14 mouse cellular contexts compared by ENCODE assay signal in genomic region chr1:25832260-25832659, GRCm38 (mm10). TPM values are rescaled to one million over a fixed set of nuclear protein-coding genes. Genes with fewer than 3 reads are reported as not detected.
DNase-seq lines count a peak whose midpoint lies in the region; ATAC-seq and TF ChIP-seq lines count a peak whose summit lies in the region.
"Had no signal": no experiment of that assay in that cellular context is flagged by ENCODE, and none has a peak within 500 bp of the region (broad histone marks: within the 10 kb centered on the region; RNA-seq: fewer than 3 reads in every experiment).

No protein-coding gene starts in this region.

- no peak overlapping the region for H3K4me3 ChIP-seq in gastrocnemius, adult 2 months
- H3K4me3 ChIP-seq in forebrain, embryonic 16.5 days (replicated peaks; ENCODE audit: low read length) = peak overlapping the region; percentile 24
- peak overlapping the region; percentile 67 for H3K4me3 ChIP-seq in hindbrain, embryonic 16.5 days (ENCODE audit: low read length)
- H3K4me3 ChIP-seq in neural tube, embryonic 12.5 days = no peak overlapping the region
- H3K4me3 ChIP-seq: heart, embryonic 13.5 days; liver, embryonic 12.5 days had no signal

- ATAC-seq in forebrain, embryonic 16.5 days = no peak
- no peak for ATAC-seq in hindbrain, embryonic 16.5 days
- no peak for ATAC-seq in neural tube, embryonic 12.5 days (ENCODE audit: low FRiP score, low read depth)
- ATAC-seq: activated CD4-positive, CD25-positive, alpha-beta regulatory T cell, adult 4 months; liver, embryonic 12.5 days had no signal

- 38% methylated on average over 6 of the region's 6 CpGs for WGBS in forebrain, embryonic 16.5 days
- 19% methylated on average over 6 of the region's 6 CpGs for WGBS in hindbrain, embryonic 16.5 days
- 27% methylated on average over 6 of the region's 6 CpGs for WGBS in neural tube, embryonic 12.5 days

- no peaks in the 10 kb centered on the region for H3K36me3 ChIP-seq in forebrain, embryonic 16.5 days (ENCODE audit: control insufficient read depth, insufficient read depth)
- H3K36me3 ChIP-seq in hindbrain, embryonic 16.5 days (ENCODE audit: control insufficient read depth, insufficient read depth, low read length) = no peaks in the 10 kb centered on the region
- H3K36me3 ChIP-seq in neural tube, embryonic 12.5 days = no peaks in the 10 kb centered on the region
- H3K36me3 ChIP-seq: heart, embryonic 13.5 days; liver, embryonic 12.5 days had no signal

- intact Hi-C loops in gastrocnemius, adult 2 months (cut with DNase I) = no loop called here
- intact Hi-C loops in gastrocnemius, postnatal 14 days (cut with DNase I; ENCODE audit: low total_unique reads) = no loop called here

- peak overlapping the region; percentile 40 for H3K4me2 ChIP-seq in forebrain, embryonic 16.5 days (ENCODE audit: low read length)
- peak overlapping the region; percentile 84 for H3K4me2 ChIP-seq in hindbrain, embryonic 16.5 days (ENCODE audit: low read length)
- H3K4me2 ChIP-seq in neural tube, embryonic 12.5 days (replicated peaks) = peak overlapping the region; percentile 69
- H3K4me2 ChIP-seq: heart, embryonic 13.5 days; liver, embryonic 12.5 days had no signal

- TF ChIP-seq CTCF in gastrocnemius, adult 2 months (IDR thresholded peaks at IDR 0.05) = no peak

- no peaks in the 10 kb centered on the region for H3K27me3 ChIP-seq in forebrain, embryonic 16.5 days (replicated peaks; ENCODE audit: control insufficient read depth, insufficient read depth, low read length)
- no peaks in the 10 kb centered on the region for H3K27me3 ChIP-seq in hindbrain, embryonic 16.5 days (replicated peaks; ENCODE audit: control insufficient read depth, insufficient read depth, low read length)
- no peaks in the 10 kb centered on the region for H3K27me3 ChIP-seq in neural tube, embryonic 12.5 days (replicated peaks)

- H3K4me1 ChIP-seq in forebrain, embryonic 16.5 days (replicated peaks; ENCODE audit: control insufficient read depth, insufficient read depth, low read length) = peaks cover 9% of the 10 kb centered on the region
- no peaks in the 10 kb centered on the region; the same call in 1 of the 2 replicates for H3K4me1 ChIP-seq in hindbrain, embryonic 16.5 days (ENCODE audit: control insufficient read depth, insufficient read depth, low read depth, low read length)
- H3K4me1 ChIP-seq in neural tube, embryonic 12.5 days = 0 out of 2 replicates have a peak, but pooled peaks cover 6% of the 10 kb centered on the region
- H3K4me1 ChIP-seq: liver, embryonic 12.5 days had no signal

- no peaks in the 10 kb centered on the region for H3K9me3 ChIP-seq in forebrain, embryonic 16.5 days (ENCODE audit: control insufficient read depth, low read length)
- no peaks in the 10 kb centered on the region for H3K9me3 ChIP-seq in hindbrain, embryonic 16.5 days (ENCODE audit: control insufficient read depth, low read length)
- H3K9me3 ChIP-seq in neural tube, embryonic 12.5 days = no peaks in the 10 kb centered on the region
- H3K9me3 ChIP-seq: heart, embryonic 13.5 days; liver, embryonic 12.5 days had no signal

- H3K9ac ChIP-seq in forebrain, embryonic 16.5 days (replicated peaks; ENCODE audit: low read depth, low read length) = 0 out of 2 replicates have a peak overlapping the region, but pooled peaks have one; percentile 19
- H3K9ac ChIP-seq in hindbrain, embryonic 16.5 days (ENCODE audit: low read depth, low read length) = peak overlapping the region; percentile 56
- H3K9ac ChIP-seq in neural tube, embryonic 12.5 days = no peak overlapping the region
- H3K9ac ChIP-seq: heart, embryonic 13.5 days; liver, embryonic 12.5 days had no signal

- DNase-seq in gastrocnemius, adult 2 months = no peak
- DNase-seq in gastrocnemius, postnatal 14 days = no peak
- no peak for DNase-seq in heart, adult 11 months
- no peak for DNase-seq in kidney, postnatal 10 days
- DNase-seq: adrenal gland, postnatal 36 days; kidney, adult 8-10 months; layer of hippocampus, adult 9-11 months had no signal

- peak overlapping the region; percentile 28; the same call in 1 of the 2 replicates for H3K27ac ChIP-seq in gastrocnemius, adult 2 months
- H3K27ac ChIP-seq in forebrain, embryonic 16.5 days (ENCODE audit: low read length) = no peak overlapping the region
- H3K27ac ChIP-seq in hindbrain, embryonic 16.5 days (ENCODE audit: low read depth, low read length) = peak overlapping the region; percentile 57
- no peak overlapping the region for H3K27ac ChIP-seq in neural tube, embryonic 12.5 days
- H3K27ac ChIP-seq: heart, embryonic 13.5 days; liver, embryonic 12.5 days had no signal

RNA-seq across cellular contexts. Expression of gene Adgrb3, which starts 2.8 kb away (rescaled TPM):
- total RNA-seq in gastrocnemius, adult 2 months (2021) = not detected
- total RNA-seq in gastrocnemius, postnatal 14 days (2021) = under 1 TPM; 0.13 to 0.18 TPM
- polyA plus RNA-seq in forebrain, embryonic 16.5 days (2015; fragmentation: Nextera tagmentation; extraction: Ambion mirVana) = 49.3 and 61.3 TPM in 2 replicates
- 52.9 and 54.7 TPM in 2 replicates for polyA plus RNA-seq in hindbrain, embryonic 16.5 days (2015; fragmentation: Nextera tagmentation; extraction: Ambion mirVana)
- polyA plus RNA-seq in neural tube, embryonic 12.5 days (2016; fragmentation: Nextera tagmentation; extraction: Ambion mirVana) = 19.9 and 21.7 TPM in 2 replicates
- total RNA-seq: hematopoietic stem cell, adult 5-6 weeks had no signal

Comparison
In these comparisons a context has a peak if more than half of its experiments do, and no peak if none do; other contexts are left out.
1. H3K27ac ChIP-seq: peak in gastrocnemius, adult 2 months (single experiment) and hindbrain, embryonic 16.5 days (single experiment); none in forebrain, embryonic 16.5 days (single experiment) and neural tube, embryonic 12.5 days (single experiment).
2. H3K4me3 ChIP-seq: peak in forebrain, embryonic 16.5 days (single experiment) and hindbrain, embryonic 16.5 days (single experiment); none in gastrocnemius, adult 2 months (single experiment) and neural tube, embryonic 12.5 days (single experiment).
3. Peak in every context shown above with its lines, with median percentiles within 50 percentile points of each other: H3K4me2 ChIP-seq.